Mouse (Mus musculus): ENCODE data around the gene Mphosph9. TPM values are rescaled to one million over a fixed set of nuclear protein-coding genes. Genes with fewer than 3 reads are reported as not detected.
A peak's percentile ranks its signal among the peaks of the same experiment; 100 is the strongest.

Mphosph9 gene
- polyA plus RNA-seq, 1 experiment from 2014 or later: 21.2 TPM

- DNase-seq (ENCODE audit: low spot score) (no peak), ATAC-seq (replicated peaks; ENCODE audit: low FRiP score) (no peak)
- Histone ChIP-seq H3K4me3 (ENCODE audit: low read depth, low read length) (no peak overlapping the region), H3K4me1 (replicated peaks; ENCODE audit: control insufficient read depth, insufficient read depth, low read length) (peaks cover 15% of the 10 kb centered on the region), H3K9ac (ENCODE audit: low read length) (no peak overlapping the region), H3K4me2 (ENCODE audit: low read depth, low read length, severe bottlenecking) (no peak overlapping the region), H3K27me3 (ENCODE audit: control insufficient read depth, insufficient read depth, low read length) (no peaks in the 10 kb centered on the region; the same call in 1 of the 2 replicates), H3K27ac (ENCODE audit: low read depth, low read length) (no peak overlapping the region), H3K9me3 (ENCODE audit: control insufficient read depth, low read length) (no peaks in the 10 kb centered on the region), H3K36me3 (ENCODE audit: control insufficient read depth, insufficient read depth, low read length) (no peaks in the 10 kb centered on the region)
- WGBS: 95% methylated on average over 8 of the region's 8 CpGs
Measured at GRCm38 (mm10) chr5:124244449-124244848, 83.3 kb downstream of the Mphosph9 start.

- Histone ChIP-seq H3K4me2 (ENCODE audit: low read depth, low read length, severe bottlenecking) (no peak overlapping the region), H3K9ac (ENCODE audit: low read length) (no peak overlapping the region), H3K4me3 (ENCODE audit: low read depth, low read length) (no peak overlapping the region), H3K27ac (ENCODE audit: low read depth, low read length) (no peak overlapping the region), H3K36me3 (ENCODE audit: control insufficient read depth, insufficient read depth, low read length) (no peaks in the 10 kb centered on the region), H3K4me1 (replicated peaks; ENCODE audit: control insufficient read depth, insufficient read depth, low read length) (peaks cover 13% of the 10 kb centered on the region), H3K27me3 (ENCODE audit: control insufficient read depth, insufficient read depth, low read length) (no peaks in the 10 kb centered on the region; the same call in 1 of the 2 replicates), H3K9me3 (ENCODE audit: control insufficient read depth, low read length) (no peaks in the 10 kb centered on the region)
- no peak for ATAC-seq (replicated peaks; ENCODE audit: low FRiP score)
- DNase-seq (ENCODE audit: low spot score): no peak
- WGBS: 90% methylated on average over 9 of the region's 9 CpGs
Measured at GRCm38 (mm10) chr5:124243236-124243901, 84.4 kb downstream of the Mphosph9 start.

- no peaks in the 10 kb centered on the region for H3K27me3 ChIP-seq (ENCODE audit: control insufficient read depth, insufficient read depth, low read length)
- no peak overlapping the region for H3K4me3 ChIP-seq (ENCODE audit: low read depth, low read length)
- H3K36me3 ChIP-seq (ENCODE audit: control insufficient read depth, insufficient read depth, low read length): no peaks in the 10 kb centered on the region
- H3K4me2 ChIP-seq (ENCODE audit: low read depth, low read length, severe bottlenecking): no peak overlapping the region
- peaks cover 9% of the 10 kb centered on the region for H3K4me1 ChIP-seq (replicated peaks; ENCODE audit: control insufficient read depth, insufficient read depth, low read length)
- no peak overlapping the region for H3K9ac ChIP-seq (ENCODE audit: low read length)
- no peaks in the 10 kb centered on the region for H3K9me3 ChIP-seq (ENCODE audit: control insufficient read depth, low read length)
- WGBS: 29% methylated on average over 10 of the region's 10 CpGs
- DNase-seq (ENCODE audit: low spot score): peak; percentile 58
- peak; percentile 18; the same call in 1 of the 2 replicates for ATAC-seq (replicated peaks; ENCODE audit: low FRiP score)
- H3K27ac ChIP-seq (ENCODE audit: low read depth, low read length): no peak overlapping the region
Measured at GRCm38 (mm10) chr5:124241686-124242444, 85.9 kb downstream of the Mphosph9 start.

GRCm38 (mm10) chr5:124240841-124241685 is 86.7 kb downstream of the Mphosph9 start:
- WGBS: 39% methylated on average over 22 of the region's 22 CpGs
- no peak overlapping the region for H3K27ac ChIP-seq (ENCODE audit: low read depth, low read length)
- H3K4me3 ChIP-seq (ENCODE audit: low read depth, low read length): no peak overlapping the region
- H3K27me3 ChIP-seq (ENCODE audit: control insufficient read depth, insufficient read depth, low read length): no peaks in the 10 kb centered on the region
- H3K4me2 ChIP-seq (ENCODE audit: low read depth, low read length, severe bottlenecking): no peak overlapping the region
- H3K36me3 ChIP-seq (ENCODE audit: control insufficient read depth, insufficient read depth, low read length): no peaks in the 10 kb centered on the region
- peaks cover 9% of the 10 kb centered on the region for H3K4me1 ChIP-seq (replicated peaks; ENCODE audit: control insufficient read depth, insufficient read depth, low read length)
- DNase-seq (ENCODE audit: low spot score): peak; percentile 69
- peak; percentile 60 for ATAC-seq (replicated peaks; ENCODE audit: low FRiP score)
- H3K9ac ChIP-seq (ENCODE audit: low read length): no peak overlapping the region
- no peaks in the 10 kb centered on the region for H3K9me3 ChIP-seq (ENCODE audit: control insufficient read depth, low read length)

GRCm38 (mm10) chr5:124236180-124236579 is 91.6 kb downstream of the Mphosph9 start:
- no peak for DNase-seq (ENCODE audit: low spot score)
- WGBS: 91% methylated on average over 4 of the region's 4 CpGs
- Histone ChIP-seq H3K9ac (ENCODE audit: low read length) (no peak overlapping the region), H3K36me3 (ENCODE audit: control insufficient read depth, insufficient read depth, low read length) (no peaks in the 10 kb centered on the region), H3K4me1 (replicated peaks; ENCODE audit: control insufficient read depth, insufficient read depth, low read length) (peaks cover 6% of the 10 kb centered on the region), H3K9me3 (ENCODE audit: control insufficient read depth, low read length) (no peaks in the 10 kb centered on the region), H3K27me3 (ENCODE audit: control insufficient read depth, insufficient read depth, low read length) (no peaks in the 10 kb centered on the region), H3K4me3 (ENCODE audit: low read depth, low read length) (no peak overlapping the region), H3K27ac (ENCODE audit: low read depth, low read length) (no peak overlapping the region), H3K4me2 (ENCODE audit: low read depth, low read length, severe bottlenecking) (no peak overlapping the region)
- ATAC-seq (replicated peaks; ENCODE audit: low FRiP score): no peak

- ATAC-seq (replicated peaks; ENCODE audit: low FRiP score) (no peak), DNase-seq (ENCODE audit: low spot score) (no peak)
- H3K27me3 ChIP-seq (ENCODE audit: control insufficient read depth, insufficient read depth, low read length): no peaks in the 10 kb centered on the region
- H3K9me3 ChIP-seq (ENCODE audit: control insufficient read depth, low read length): no peaks in the 10 kb centered on the region
- H3K36me3 ChIP-seq (ENCODE audit: control insufficient read depth, insufficient read depth, low read length): no peaks in the 10 kb centered on the region
- 93% methylated on average over 6 of the region's 6 CpGs for WGBS
- H3K27ac ChIP-seq (ENCODE audit: low read depth, low read length): no peak overlapping the region
- H3K4me1 ChIP-seq (replicated peaks; ENCODE audit: control insufficient read depth, insufficient read depth, low read length): 0 out of 2 replicates have a peak, but pooled peaks cover 2% of the 10 kb centered on the region
- no peak overlapping the region for H3K4me3 ChIP-seq (ENCODE audit: low read depth, low read length)
- no peak overlapping the region for H3K4me2 ChIP-seq (ENCODE audit: low read depth, low read length, severe bottlenecking)
- no peak overlapping the region for H3K9ac ChIP-seq (ENCODE audit: low read length)
Measured at GRCm38 (mm10) chr5:124234778-124235177, 93.0 kb downstream of the Mphosph9 start.

GRCm38 (mm10) chr5:124233874-124234661 is 93.7 kb downstream of the Mphosph9 start:
- no peak overlapping the region for H3K27ac ChIP-seq (ENCODE audit: low read depth, low read length)
- no peak for DNase-seq (ENCODE audit: low spot score)
- no peaks in the 10 kb centered on the region for H3K36me3 ChIP-seq (ENCODE audit: control insufficient read depth, insufficient read depth, low read length)
- no peak for ATAC-seq (replicated peaks; ENCODE audit: low FRiP score)
- H3K4me3 ChIP-seq (ENCODE audit: low read depth, low read length): no peak overlapping the region
- H3K4me1 ChIP-seq (replicated peaks; ENCODE audit: control insufficient read depth, insufficient read depth, low read length): 0 out of 2 replicates have a peak, but pooled peaks cover 2% of the 10 kb centered on the region
- no peaks in the 10 kb centered on the region for H3K9me3 ChIP-seq (ENCODE audit: control insufficient read depth, low read length)
- no peak overlapping the region for H3K9ac ChIP-seq (ENCODE audit: low read length)
- no peak overlapping the region for H3K4me2 ChIP-seq (ENCODE audit: low read depth, low read length, severe bottlenecking)
- no peaks in the 10 kb centered on the region for H3K27me3 ChIP-seq (ENCODE audit: control insufficient read depth, insufficient read depth, low read length)
- 55% methylated on average over 12 of the region's 12 CpGs for WGBS

GRCm38 (mm10) chr5:124233144-124233465 is 94.7 kb downstream of the Mphosph9 start:
- Histone ChIP-seq H3K4me2 (ENCODE audit: low read depth, low read length, severe bottlenecking) (no peak overlapping the region), H3K36me3 (ENCODE audit: control insufficient read depth, insufficient read depth, low read length) (no peaks in the 10 kb centered on the region), H3K9me3 (ENCODE audit: control insufficient read depth, low read length) (no peaks in the 10 kb centered on the region), H3K4me1 (replicated peaks; ENCODE audit: control insufficient read depth, insufficient read depth, low read length) (0 out of 2 replicates have a peak, but pooled peaks cover 2% of the 10 kb centered on the region), H3K9ac (ENCODE audit: low read length) (no peak overlapping the region), H3K4me3 (ENCODE audit: low read depth, low read length) (no peak overlapping the region), H3K27me3 (ENCODE audit: control insufficient read depth, insufficient read depth, low read length) (no peaks in the 10 kb centered on the region), H3K27ac (ENCODE audit: low read depth, low read length) (no peak overlapping the region)
- WGBS: 85% methylated on average over 8 of the region's 8 CpGs
- ATAC-seq (replicated peaks; ENCODE audit: low FRiP score) (no peak), DNase-seq (ENCODE audit: low spot score) (no peak)
